8 mouse cellular contexts compared by ENCODE assay signal in genomic region chr2:31245491-31246141, GRCm38 (mm10). TPM values are rescaled to one million over a fixed set of nuclear protein-coding genes. Genes with fewer than 3 reads are reported as not detected.
DNase-seq lines count a peak whose midpoint lies in the region; ATAC-seq and TF ChIP-seq lines count a peak whose summit lies in the region.

Gene Ncs1 (plus strand): TSS chr2:31245823.

- DNase-seq in forebrain, embryonic 14.5 days (ENCODE audit: low spot score), result peak; percentile 83
- DNase-seq in heart, postnatal 0 days (ENCODE audit: low spot score), result peak; percentile 59
- DNase-seq in kidney, postnatal 14 days, result peak; percentile 85
- no peak for DNase-seq in liver, embryonic 13.5 days
- peak; percentile 75 for DNase-seq in neural tube, embryonic 10.5 days (ENCODE audit: extremely low spot score, low spot score)
- peak; percentile 45 for DNase-seq in thymus, postnatal 25 days

- no peak within 1 kb of the TSS for H3K27ac ChIP-seq in brown adipose tissue, adult 24 weeks (replicated peaks; ENCODE audit: low read depth, low read length)
- peak within 1 kb of the TSS; percentile 78 for H3K27ac ChIP-seq in forebrain, embryonic 14.5 days (ENCODE audit: low read depth, low read length)
- H3K27ac ChIP-seq in heart, postnatal 0 days (ENCODE audit: low read depth), result peak within 1 kb of the TSS; percentile 60
- no peak within 1 kb of the TSS for H3K27ac ChIP-seq in liver, embryonic 13.5 days

- H3K9me3 ChIP-seq in forebrain, embryonic 14.5 days (replicated peaks; ENCODE audit: control insufficient read depth, low read length), result no peaks in the 10 kb centered on the region
- H3K9me3 ChIP-seq in heart, postnatal 0 days (replicated peaks; ENCODE audit: control insufficient read depth, low read length), result no peaks in the 10 kb centered on the region
- no peaks in the 10 kb centered on the region for H3K9me3 ChIP-seq in liver, embryonic 13.5 days (replicated peaks)

- TF ChIP-seq CTCF in heart, postnatal 0 days (IDR thresholded peaks at IDR 0.05; ENCODE audit: low read depth), result peak; percentile 9; the same call in 1 of the 2 replicates

- ATAC-seq in CD4-positive, CD25-positive, alpha-beta regulatory T cell, adult 4 months, result peak; percentile 61
- peak; percentile 89 for ATAC-seq in forebrain, embryonic 14.5 days
- peak; percentile 86 for ATAC-seq in heart, postnatal 0 days (ENCODE audit: insufficient read depth, low read depth)
- peak; percentile 56 for ATAC-seq in liver, embryonic 13.5 days (ENCODE audit: low read depth)

- H3K4me2 ChIP-seq in forebrain, embryonic 14.5 days (ENCODE audit: low read length), result peak within 1 kb of the TSS; percentile 84
- peak within 1 kb of the TSS; percentile 96 for H3K4me2 ChIP-seq in heart, postnatal 0 days (ENCODE audit: low read depth, low read length)
- peak within 1 kb of the TSS; percentile 76 for H3K4me2 ChIP-seq in liver, embryonic 13.5 days

- H3K27me3 ChIP-seq in forebrain, embryonic 14.5 days (replicated peaks; ENCODE audit: control insufficient read depth, insufficient read depth, low read length), result no peaks in the 10 kb centered on the region
- H3K27me3 ChIP-seq in heart, postnatal 0 days (ENCODE audit: control insufficient read depth, insufficient read depth, low read length), result no peaks in the 10 kb centered on the region
- peaks cover 76% of the 10 kb centered on the region for H3K27me3 ChIP-seq in liver, embryonic 13.5 days

- WGBS in forebrain, embryonic 14.5 days, result under 1% methylated on average over 80 of the region's 89 CpGs
- whole genome bisulfite sequencing in heart, postnatal 0 days, result under 1% methylated on average over 70 of the region's 89 CpGs
- WGBS in liver, embryonic 13.5 days (ENCODE audit: insufficient replicate concordance), result 1% methylated on average over 84 of the region's 89 CpGs

- 0 out of 2 replicates have a peak, but pooled peaks cover 7% of the 10 kb centered on the region for H3K36me3 ChIP-seq in forebrain, embryonic 14.5 days (ENCODE audit: control insufficient read depth, insufficient read depth, low read length)
- no peaks in the 10 kb centered on the region for H3K36me3 ChIP-seq in heart, postnatal 0 days (replicated peaks; ENCODE audit: control insufficient read depth, insufficient read depth, low read length)
- no peaks in the 10 kb centered on the region for H3K36me3 ChIP-seq in liver, embryonic 13.5 days

- H3K9ac ChIP-seq in forebrain, embryonic 14.5 days (ENCODE audit: low read length), result peak within 1 kb of the TSS; percentile 96
- H3K9ac ChIP-seq in heart, postnatal 0 days (replicated peaks; ENCODE audit: low read depth, low read length), result peak within 1 kb of the TSS; percentile 79
- peak within 1 kb of the TSS; percentile 64 for H3K9ac ChIP-seq in liver, embryonic 13.5 days

- H3K4me3 ChIP-seq in brown adipose tissue, adult 24 weeks (ENCODE audit: insufficient read depth, low read depth, low read length), result peak within 1 kb of the TSS; percentile 57
- peak within 1 kb of the TSS; percentile 88 for H3K4me3 ChIP-seq in forebrain, embryonic 14.5 days (ENCODE audit: low read depth, low read length)
- H3K4me3 ChIP-seq in heart, postnatal 0 days (ENCODE audit: low read depth, low read length), result peak within 1 kb of the TSS; percentile 74
- peak within 1 kb of the TSS; percentile 61 for H3K4me3 ChIP-seq in liver, embryonic 13.5 days (replicated peaks)

- TF ChIP-seq EP300 in heart, postnatal 0 days (IDR thresholded peaks at IDR 0.05; ENCODE audit: low read depth), result no peak

- H3K4me1 ChIP-seq in brown adipose tissue, adult 24 weeks (ENCODE audit: control insufficient read depth, insufficient read depth, insufficient read length, low read length), result no peaks in the 10 kb centered on the region
- peaks cover 18% of the 10 kb centered on the region for H3K4me1 ChIP-seq in forebrain, embryonic 14.5 days (ENCODE audit: control insufficient read depth, insufficient read depth, low read length)
- H3K4me1 ChIP-seq in heart, postnatal 0 days (ENCODE audit: control insufficient read depth, insufficient read depth), result peaks cover 21% of the 10 kb centered on the region; the same call in 1 of the 2 replicates
- H3K4me1 ChIP-seq in liver, embryonic 13.5 days (replicated peaks), result peaks cover 12% of the 10 kb centered on the region

RNA-seq across cellular contexts. Expression of gene Ncs1, which starts in this region (rescaled TPM):
- 1 to 10 TPM in 1 of 2 experiments, under 1 TPM in 1; 0.63 to 1.4 TPM for polyA plus RNA-seq in CD4-positive, CD25-positive, alpha-beta regulatory T cell, adult 4 months (2017; shearing (Covaris generic))
- polyA plus RNA-seq in brown adipose tissue, adult 24 weeks (2012; ENCODE audit: insufficient read depth, insufficient read length, missing spikeins), result 0.25 and 0.67 TPM in 2 replicates
- 95.2 and 109 TPM in 2 replicates for polyA plus RNA-seq in forebrain, embryonic 14.5 days (2014; fragmentation: Nextera tagmentation; extraction: Ambion mirVana)
- total RNA-seq in heart, postnatal 0 days (2014; rRNA removed; ENCODE audit: low replicate concordance), result 24.9 and 31.4 TPM in 2 replicates
- 17.7 and 18.6 TPM in 2 replicates for polyA plus RNA-seq in heart, postnatal 0 days (2015; fragmentation: Nextera tagmentation; extraction: Ambion mirVana)
- 2.2 and 2.3 TPM in 2 replicates for polyA plus RNA-seq in liver, embryonic 13.5 days (2015; fragmentation: Nextera tagmentation; extraction: Ambion mirVana)

Comparison
In these comparisons a context has a peak if more than half of its experiments do, and no peak if none do; other contexts are left out.
1. H3K27ac ChIP-seq: peak in forebrain, embryonic 14.5 days (single experiment) and heart, postnatal 0 days (single experiment); none in brown adipose tissue, adult 24 weeks (single experiment) and liver, embryonic 13.5 days (single experiment).
2. Peak in every context shown above with its lines, with median percentiles within 50 percentile points of each other: ATAC-seq, H3K4me3 ChIP-seq, H3K4me2 ChIP-seq and H3K9ac ChIP-seq.